Mouse (Mus musculus): ENCODE data around the gene Izumo1r. TPM values are rescaled to one million over a fixed set of nuclear protein-coding genes. Genes with fewer than 3 reads are reported as not detected.

The Izumo1r gene
- total and polyA plus RNA-seq, 2 experiments from 2014 or later: not detected

GRCm38 (mm10) chr9:14843311-14843857 is 60.4 kb downstream of the Izumo1r start:
- TF ChIP-seq CTCF (IDR thresholded peaks at IDR 0.05; ENCODE audit: low read depth): no peak
- H3K4me1 ChIP-seq (ENCODE audit: insufficient read depth, low read length): no peaks in the 10 kb centered on the region
- H3K27me3 ChIP-seq (ENCODE audit: insufficient read depth, low read length): no peaks in the 10 kb centered on the region
- no peaks in the 10 kb centered on the region for H3K9me3 ChIP-seq (ENCODE audit: low read length)
- H3K36me3 ChIP-seq (ENCODE audit: insufficient read depth, low read length): no peaks in the 10 kb centered on the region
- no peak for ATAC-seq
- no peak for DNase-seq (ENCODE audit: low spot score)
- no peak overlapping the region for H3K9ac ChIP-seq (replicated peaks; ENCODE audit: low read length)
- no peak overlapping the region for H3K4me2 ChIP-seq (ENCODE audit: low read depth, low read length)
- 96% methylated on average over 6 of the region's 6 CpGs for WGBS
- H3K4me3 ChIP-seq (ENCODE audit: low read length): no peak overlapping the region
- no peak overlapping the region for H3K27ac ChIP-seq

GRCm38 (mm10) chr9:14841878-14842761 is 61.6 kb downstream of the Izumo1r start:
- Histone ChIP-seq H3K9ac (replicated peaks; ENCODE audit: low read length) (no peak overlapping the region), H3K4me3 (ENCODE audit: low read length) (no peak overlapping the region), H3K4me2 (ENCODE audit: low read depth, low read length) (no peak overlapping the region), H3K4me1 (ENCODE audit: insufficient read depth, low read length) (no peaks in the 10 kb centered on the region), H3K36me3 (ENCODE audit: insufficient read depth, low read length) (no peaks in the 10 kb centered on the region), H3K27ac (no peak overlapping the region), H3K27me3 (ENCODE audit: insufficient read depth, low read length) (no peaks in the 10 kb centered on the region), H3K9me3 (ENCODE audit: low read length) (no peaks in the 10 kb centered on the region)
- WGBS: 68% methylated on average over 10 of the region's 10 CpGs
- no peak for TF ChIP-seq CTCF (IDR thresholded peaks at IDR 0.05; ENCODE audit: low read depth)
- DNase-seq (ENCODE audit: low spot score) (peak; percentile 48), ATAC-seq (peak; percentile 50; the same call in 1 of the 2 replicates)

- H3K4me1 ChIP-seq (ENCODE audit: insufficient read depth, low read length): no peaks in the 10 kb centered on the region
- H3K9ac ChIP-seq (replicated peaks; ENCODE audit: low read length): no peak overlapping the region
- DNase-seq (ENCODE audit: low spot score) (no peak), ATAC-seq (no peak)
- no peak for TF ChIP-seq CTCF (IDR thresholded peaks at IDR 0.05; ENCODE audit: low read depth)
- H3K4me3 ChIP-seq (ENCODE audit: low read length): no peak overlapping the region
- H3K9me3 ChIP-seq (ENCODE audit: low read length): no peaks in the 10 kb centered on the region
- no peaks in the 10 kb centered on the region for H3K27me3 ChIP-seq (ENCODE audit: insufficient read depth, low read length)
- 77% methylated on average over 5 of the region's 5 CpGs for WGBS
- H3K4me2 ChIP-seq (ENCODE audit: low read depth, low read length): no peak overlapping the region
- peaks cover under 1% of the 10 kb centered on the region; the same call in 1 of the 2 replicates for H3K36me3 ChIP-seq (ENCODE audit: insufficient read depth, low read length)
- no peak overlapping the region for H3K27ac ChIP-seq
These were observed 63.8 kb downstream of the Izumo1r start for GRCm38 (mm10) chr9:14839970-14840369.

GRCm38 (mm10) chr9:14839527-14839926 is 64.2 kb downstream of the Izumo1r start:
- ATAC-seq: peak; percentile 50; the same call in 1 of the 2 replicates
- DNase-seq (ENCODE audit: low spot score): peak; percentile 67

More at GRCm38 (mm10) chr9:14839527-14839926, 64.2 kb downstream of the Izumo1r start:
- 33% methylated on average over 7 of the region's 7 CpGs for WGBS
- no peaks in the 10 kb centered on the region for H3K4me1 ChIP-seq (ENCODE audit: insufficient read depth, low read length)
- peaks cover 5% of the 10 kb centered on the region; the same call in 1 of the 2 replicates for H3K36me3 ChIP-seq (ENCODE audit: insufficient read depth, low read length)
- no peaks in the 10 kb centered on the region for H3K9me3 ChIP-seq (ENCODE audit: low read length)
- no peak overlapping the region for H3K27ac ChIP-seq
- no peak overlapping the region for H3K4me2 ChIP-seq (ENCODE audit: low read depth, low read length)
- no peak for TF ChIP-seq CTCF (IDR thresholded peaks at IDR 0.05; ENCODE audit: low read depth)
- no peak overlapping the region for H3K9ac ChIP-seq (replicated peaks; ENCODE audit: low read length)
- no peaks in the 10 kb centered on the region for H3K27me3 ChIP-seq (ENCODE audit: insufficient read depth, low read length)
- no peak overlapping the region for H3K4me3 ChIP-seq (ENCODE audit: low read length)

Other genes with a start within 250 kb of the Izumo1r start
- gene Piwil4, start 163.2 kb downstream of the Izumo1r start, total RNA-seq (2014; rRNA removed): 0.36 and 0.42 TPM in 2 replicates
- gene Piwil4, start 163.2 kb downstream of the Izumo1r start, polyA plus RNA-seq (2015; fragmentation: Nextera tagmentation; extraction: Ambion mirVana): 0.48 and 0.66 TPM in 2 replicates
- gene Fut4, start 151.6 kb downstream of the Izumo1r start, total RNA-seq (2014; rRNA removed): 1.5 and 2.8 TPM in 2 replicates
- 0.53 TPM in 2 replicates for gene Fut4, start 151.6 kb downstream of the Izumo1r start, polyA plus RNA-seq (2015; fragmentation: Nextera tagmentation; extraction: Ambion mirVana)
- 0.42 and 2.3 TPM in 2 replicates for gene 1700012B09Rik, start 132.9 kb downstream of the Izumo1r start, total RNA-seq (2014; rRNA removed)
- 4.0 and 5.0 TPM in 2 replicates for gene 1700012B09Rik, start 132.9 kb downstream of the Izumo1r start, polyA plus RNA-seq (2015; fragmentation: Nextera tagmentation; extraction: Ambion mirVana)
- gene Mre11a, start 119.3 kb downstream of the Izumo1r start, total RNA-seq (2014; rRNA removed): 6.1 and 6.9 TPM in 2 replicates
- gene Mre11a, start 119.3 kb downstream of the Izumo1r start, polyA plus RNA-seq (2015; fragmentation: Nextera tagmentation; extraction: Ambion mirVana): 8.9 and 9.6 TPM in 2 replicates
- 10.8 and 11.8 TPM in 2 replicates for gene Ankrd49, start 119.1 kb downstream of the Izumo1r start, total RNA-seq (2014; rRNA removed)
- 24.5 and 24.8 TPM in 2 replicates for gene Ankrd49, start 119.1 kb downstream of the Izumo1r start, polyA plus RNA-seq (2015; fragmentation: Nextera tagmentation; extraction: Ambion mirVana)
- gene Gpr83, start 43.7 kb downstream of the Izumo1r start, total RNA-seq (2014; rRNA removed): 1.4 and 3.7 TPM in 2 replicates
- 1.8 TPM in 2 replicates for gene Gpr83, start 43.7 kb downstream of the Izumo1r start, polyA plus RNA-seq (2015; fragmentation: Nextera tagmentation; extraction: Ambion mirVana)
- gene Panx1, start 141.5 kb upstream of the Izumo1r start, total RNA-seq (2014; rRNA removed): 95.0 and 120 TPM in 2 replicates
- 115 and 120 TPM in 2 replicates for gene Panx1, start 141.5 kb upstream of the Izumo1r start, polyA plus RNA-seq (2015; fragmentation: Nextera tagmentation; extraction: Ambion mirVana)
- 0.21 TPM in 1 of 2 replicates, not detected in the other for gene Hephl1, start 208.2 kb upstream of the Izumo1r start, total RNA-seq (2014; rRNA removed)
- gene Hephl1, start 208.2 kb upstream of the Izumo1r start, polyA plus RNA-seq (2015; fragmentation: Nextera tagmentation; extraction: Ambion mirVana): not detected in 2 replicates

Data from hindbrain, postnatal 0 days (tissue).